Mouse (Mus musculus) heart, adult 11 months (tissue): Measurements from ENCODE around the gene Cpne4.

Source experiments
- DNase-seq: peaks from one replicate; pipeline ENCODE4 v3.0.0; 2022

The Cpne4 gene

DNA sequence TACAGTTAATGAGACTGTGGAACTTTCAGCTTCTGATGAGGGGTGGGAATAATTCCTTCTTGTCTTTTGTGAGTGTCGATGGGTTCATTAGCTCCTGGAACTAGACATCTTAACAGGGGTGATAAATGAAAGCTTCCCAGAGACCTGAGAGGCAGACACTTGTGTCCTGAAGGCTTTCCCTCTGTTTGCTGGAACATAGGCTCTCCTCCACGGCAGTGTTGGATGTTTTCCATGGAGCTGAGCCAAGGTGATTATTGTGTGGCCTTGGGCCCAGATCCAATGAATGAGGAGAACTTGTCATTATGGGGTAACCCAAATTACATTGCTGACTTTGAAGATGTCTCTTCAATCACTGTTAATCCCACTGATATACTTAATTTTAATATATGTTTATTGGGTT lies 146.1 kb downstream of the Cpne4 start:
- DNase-seq, result no peak

DNA sequence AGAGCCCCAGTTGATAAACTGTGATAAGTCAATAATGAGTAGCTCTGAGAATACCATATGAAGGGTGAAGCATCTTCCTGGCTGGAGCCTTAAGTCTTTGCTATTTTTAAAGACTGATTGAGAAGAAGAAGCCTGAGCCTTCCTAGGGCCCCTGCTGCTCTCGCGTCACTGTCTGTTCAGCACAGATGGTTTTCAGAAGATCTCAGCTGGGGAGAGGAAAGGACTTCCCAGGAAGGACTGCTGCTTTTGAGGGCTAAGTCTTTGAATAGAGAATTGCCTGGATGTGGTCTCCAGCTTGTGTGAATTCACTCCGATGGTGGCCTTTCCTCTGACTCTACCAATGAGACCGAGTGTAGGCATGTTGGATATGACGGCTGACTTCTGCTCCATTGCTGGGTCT lies 163.7 kb downstream of the Cpne4 start:
- DNase-seq, result no peak

DNA sequence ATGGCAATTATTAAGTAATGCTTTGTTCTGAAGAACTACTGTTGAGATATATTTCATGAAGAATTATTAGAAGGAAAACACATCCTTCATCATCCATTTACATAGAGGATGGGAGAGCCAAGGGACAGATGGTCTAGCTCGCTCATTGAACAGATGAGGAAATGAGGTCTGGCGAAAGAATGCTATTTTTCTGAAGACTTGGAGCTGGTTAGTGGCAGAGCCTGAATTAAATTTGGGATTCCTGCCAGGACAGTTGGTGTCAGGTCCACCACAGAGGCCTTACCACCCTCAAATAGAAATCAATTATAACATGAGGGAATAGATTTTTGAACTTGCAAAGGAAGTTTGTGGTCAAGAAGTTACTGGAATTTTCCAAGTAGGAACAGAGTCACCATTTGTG lies 178.2 kb downstream of the Cpne4 start:
- DNase-seq, result no peak

DNA sequence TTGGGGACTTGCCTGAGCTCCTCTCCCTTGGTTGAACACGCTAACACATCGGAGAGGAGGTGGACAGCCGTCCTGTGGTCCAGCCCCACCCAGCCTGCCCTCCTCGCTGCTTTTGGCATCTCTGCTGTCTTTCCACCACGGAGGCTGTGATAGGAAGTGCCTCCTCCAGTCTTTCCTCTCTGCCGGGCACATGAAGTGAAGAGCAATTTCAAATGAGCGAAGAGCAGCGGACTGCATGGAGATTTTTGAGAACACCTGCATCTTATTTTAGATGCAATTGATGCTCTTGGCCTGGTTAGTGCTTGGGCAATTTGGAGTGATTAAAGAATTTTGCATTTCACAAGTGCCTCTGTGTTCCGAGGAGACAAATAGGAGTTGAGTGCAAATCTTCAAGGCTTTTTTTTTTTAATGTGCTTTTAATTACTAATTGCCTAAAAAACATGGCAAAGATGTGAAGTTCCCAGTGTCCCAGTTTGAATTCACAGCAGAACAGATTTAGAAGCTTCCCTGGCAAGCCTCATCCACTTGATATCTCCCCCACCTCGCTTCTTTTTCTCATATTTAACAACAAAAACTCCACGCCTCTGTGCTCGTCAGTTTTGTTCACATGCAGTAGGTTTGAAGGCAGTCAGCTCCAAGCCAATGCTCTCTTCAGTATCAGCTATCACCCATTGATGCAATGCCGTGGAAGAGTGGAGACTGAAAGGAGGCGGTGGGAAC lies 195.7 kb downstream of the Cpne4 start:
- no peak for DNase-seq

DNA sequence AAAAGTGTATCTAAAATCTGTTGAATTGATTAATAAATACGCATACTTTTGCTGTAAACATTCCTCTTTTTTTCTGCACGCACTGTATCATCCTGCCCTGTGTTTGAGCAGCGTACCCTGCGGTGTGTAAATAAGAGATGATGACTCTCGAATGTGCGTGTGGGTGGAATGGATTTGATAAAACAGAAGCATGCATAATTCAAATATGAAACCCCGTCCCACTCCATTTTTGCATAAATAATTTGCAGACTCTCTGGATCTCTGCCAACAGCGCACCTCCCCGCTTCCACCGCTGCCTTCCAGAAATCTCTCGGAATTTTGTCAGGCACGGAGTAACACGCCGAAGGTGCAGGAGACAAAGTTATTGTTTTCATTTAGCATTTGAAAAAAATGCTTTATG lies 208.4 kb downstream of the Cpne4 start:
- DNase-seq, result no peak

DNA sequence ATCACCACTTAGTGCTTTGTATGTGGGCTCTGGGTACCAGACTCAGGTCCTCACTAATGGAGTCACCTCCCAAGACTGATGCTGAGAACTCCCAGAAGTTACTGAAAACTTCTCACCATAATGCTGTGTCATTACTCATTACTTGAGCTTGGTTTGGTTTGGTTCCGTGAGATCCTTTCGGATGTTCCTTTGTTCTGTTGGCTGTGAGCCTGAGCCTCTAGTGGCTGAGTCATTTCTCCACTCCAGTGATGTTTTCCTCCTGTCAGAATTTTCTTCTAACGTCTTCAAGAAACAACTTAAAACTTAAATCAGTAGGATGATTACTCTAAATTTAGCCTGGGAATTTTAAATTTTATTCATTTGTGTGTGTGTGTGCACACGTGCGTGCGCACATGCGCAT lies 212.9 kb downstream of the Cpne4 start:
- no peak for DNase-seq

DNA sequence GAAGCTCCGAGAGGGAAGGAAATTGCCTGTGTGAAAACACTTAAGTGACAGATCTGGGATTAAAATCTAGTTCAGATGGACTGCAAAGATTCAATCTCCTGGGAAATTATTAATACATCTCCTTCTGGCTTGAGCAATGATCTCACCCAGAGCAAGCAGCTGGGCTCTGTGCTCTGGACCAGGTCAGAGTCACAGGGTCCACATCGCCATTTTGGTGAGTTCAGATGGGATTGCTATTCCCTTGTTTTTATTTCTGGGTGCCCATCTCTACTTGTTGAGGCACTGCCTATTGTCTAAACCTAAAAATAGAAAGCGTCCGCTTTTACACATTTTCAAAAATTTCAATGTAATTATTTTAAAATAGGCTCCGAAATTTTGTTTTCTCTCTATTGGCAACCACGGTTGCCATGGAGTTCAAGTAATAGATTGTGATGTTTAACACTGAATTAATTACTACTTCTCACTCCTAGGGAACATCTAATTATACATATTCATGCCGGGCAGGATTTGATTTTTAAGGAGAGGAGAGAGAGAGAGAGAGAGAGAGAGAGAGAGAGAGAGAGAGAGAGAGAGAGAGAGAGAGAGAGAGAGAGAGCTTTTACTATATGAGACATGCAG lies 229.2 kb downstream of the Cpne4 start:
- DNase-seq, result no peak

DNA sequence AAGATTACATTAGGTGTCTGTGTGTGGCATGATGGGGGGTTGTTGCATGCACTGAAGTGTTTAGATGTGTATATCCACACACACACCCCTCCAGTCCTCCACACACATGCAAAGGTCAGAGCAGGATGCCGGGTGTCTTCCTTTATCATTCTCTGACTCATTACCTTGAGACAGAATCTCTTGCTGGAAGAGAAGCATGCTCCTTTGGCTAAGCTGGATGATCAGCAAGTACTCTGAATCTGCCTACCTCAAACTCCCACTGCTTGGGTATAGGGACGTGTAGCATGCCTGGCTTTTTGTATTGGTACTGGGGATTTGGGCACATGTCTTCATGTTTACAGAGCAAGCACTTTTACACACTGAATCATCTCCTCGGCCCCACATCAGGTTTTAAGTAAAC lies 230.0 kb downstream of the Cpne4 start:
- DNase-seq, result no peak

DNA sequence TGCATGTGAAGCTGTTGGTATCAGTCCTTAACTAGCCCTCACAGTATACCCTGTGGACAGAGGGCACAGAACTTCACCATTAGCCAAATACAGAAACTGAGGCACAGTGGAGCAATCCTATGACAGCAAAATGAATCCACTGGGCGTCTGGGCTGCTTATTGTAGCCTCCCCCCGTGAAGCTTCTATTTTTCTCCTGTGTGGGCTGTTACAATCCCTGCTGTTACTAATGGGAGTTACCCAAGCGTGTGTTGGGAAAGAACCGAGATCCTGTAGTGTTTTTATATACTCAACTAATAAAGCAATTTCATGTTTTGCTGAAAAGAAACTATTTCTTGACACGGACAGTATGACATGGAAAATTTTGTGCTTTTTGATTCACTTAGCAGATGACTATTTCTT lies 230.7 kb downstream of the Cpne4 start:
- DNase-seq, result no peak

DNA sequence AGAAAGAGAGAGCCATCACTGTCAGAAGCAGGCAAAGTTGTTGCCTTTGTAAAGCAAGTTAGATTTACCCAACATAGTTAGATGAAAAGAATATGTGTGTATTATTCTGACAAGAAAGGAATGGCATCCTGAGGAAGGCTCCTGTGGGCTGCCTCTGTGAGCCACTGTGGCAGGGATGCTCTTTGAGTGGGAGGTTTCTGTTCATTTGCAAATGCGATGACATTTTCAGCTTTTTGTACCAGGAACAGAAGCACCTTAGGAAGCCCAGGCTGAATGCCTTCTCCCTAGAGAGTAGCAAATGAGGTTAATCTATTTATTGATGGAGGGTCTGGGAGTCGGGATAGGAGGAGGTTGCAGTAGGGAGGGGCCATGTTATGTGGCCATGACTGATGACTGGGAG lies 249.5 kb downstream of the Cpne4 start:
- DNase-seq, result no peak

DNA sequence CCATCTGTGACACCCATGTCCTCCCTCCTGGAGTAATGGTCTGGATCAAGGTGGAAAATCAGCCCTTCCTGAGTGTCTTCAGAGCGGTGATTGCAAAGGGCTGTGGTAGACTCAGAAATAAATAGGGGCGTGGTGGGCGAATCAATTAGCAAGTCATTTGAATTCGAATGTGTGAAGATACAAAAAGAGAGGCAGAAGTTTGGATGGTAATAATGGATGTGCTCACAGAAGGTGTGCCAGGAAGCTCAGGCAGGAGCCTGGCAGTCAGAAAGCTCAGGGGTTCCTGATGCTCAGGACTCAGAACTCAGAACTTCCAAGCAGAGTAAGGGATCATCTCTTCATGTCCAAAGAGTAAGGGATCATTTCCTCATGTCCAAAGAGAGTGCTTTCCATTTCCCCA lies 257.7 kb downstream of the Cpne4 start:
- DNase-seq, result no peak

DNA sequence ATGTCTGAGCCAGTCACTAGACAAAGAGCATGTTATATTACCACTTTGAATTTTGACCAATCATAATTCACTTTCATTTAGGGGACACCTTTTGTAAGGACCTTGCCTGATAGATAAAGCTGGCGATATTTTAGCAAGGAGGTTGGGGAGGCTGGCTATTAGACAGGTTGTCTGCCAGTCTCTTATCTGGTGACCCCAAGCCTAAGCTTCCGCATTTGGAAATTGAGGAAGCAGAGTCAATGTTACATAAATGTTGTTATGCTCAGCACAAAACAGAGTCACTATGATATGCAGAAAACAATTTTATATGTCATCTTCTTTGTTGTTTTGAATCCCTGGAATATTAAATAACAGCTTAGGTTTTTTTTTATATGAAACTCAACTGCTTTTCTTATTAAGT lies 267.6 kb downstream of the Cpne4 start:
- no peak for DNase-seq

DNA sequence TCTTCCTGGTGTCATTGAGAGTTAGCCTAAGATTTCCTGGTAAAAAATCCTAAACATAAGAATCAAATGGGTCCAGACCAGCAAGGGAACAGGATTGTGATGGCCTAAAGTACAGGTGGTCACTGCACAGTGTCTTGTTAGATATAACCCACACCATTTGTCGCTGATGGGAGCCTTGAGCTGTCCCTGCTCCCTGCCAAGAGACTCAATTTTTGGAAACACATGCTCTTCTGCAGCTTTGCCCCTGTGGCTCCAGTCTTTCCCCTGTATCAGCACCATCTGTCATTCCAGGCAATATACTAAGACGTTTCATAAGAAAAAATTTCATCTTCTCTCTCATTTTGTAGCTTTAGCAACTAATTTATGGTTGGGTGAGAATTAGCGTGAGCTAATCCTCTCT lies 281.6 kb downstream of the Cpne4 start:
- DNase-seq, result no peak

DNA sequence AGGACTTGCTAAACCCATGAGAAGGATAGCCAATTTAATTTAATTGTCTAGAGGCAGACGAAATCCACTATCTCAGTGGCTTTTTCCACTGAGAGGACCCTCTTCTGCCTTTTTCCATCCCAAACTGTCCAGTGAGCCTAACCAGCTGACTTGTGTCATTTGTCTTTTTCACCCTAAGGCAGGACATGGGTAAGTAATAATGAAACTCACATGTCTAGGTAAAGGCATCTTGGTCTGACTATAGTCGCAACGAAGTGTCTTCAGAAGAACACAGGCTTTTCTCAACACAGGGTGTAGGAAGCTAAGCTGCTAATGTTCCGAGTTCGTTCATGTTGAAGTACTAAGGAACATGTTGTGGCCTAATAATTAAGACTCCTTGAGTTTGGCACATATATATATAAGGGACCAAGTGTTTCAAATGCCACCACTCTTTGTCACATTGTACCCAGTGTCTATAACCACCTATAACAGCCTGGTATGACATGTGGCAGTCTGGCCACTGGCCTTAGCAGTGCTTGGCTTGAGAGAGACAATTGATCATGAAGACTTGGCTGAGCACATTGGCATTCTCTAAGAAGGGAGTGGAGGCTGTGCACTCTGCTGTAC lies 286.0 kb downstream of the Cpne4 start:
- DNase-seq, result no peak

DNA sequence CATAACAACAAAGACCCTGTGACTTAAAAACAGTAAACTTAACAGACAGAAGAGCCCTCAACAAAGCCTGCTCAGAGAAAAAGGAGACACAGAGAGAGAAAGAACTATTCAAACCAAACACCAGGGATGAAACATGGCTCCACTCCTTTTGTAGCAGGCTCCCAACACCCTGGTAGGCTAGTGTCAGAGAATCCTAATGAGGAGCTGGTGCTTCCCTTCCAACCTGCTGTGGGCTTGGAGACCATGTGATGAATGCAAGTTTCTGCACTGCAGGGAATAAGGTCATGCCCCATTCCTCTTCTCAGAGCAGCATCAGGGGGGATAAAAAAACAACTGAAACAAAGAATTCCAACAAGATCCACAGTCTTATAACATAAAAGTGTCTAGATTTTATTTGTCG lies 290.8 kb downstream of the Cpne4 start:
- DNase-seq, result no peak

DNA sequence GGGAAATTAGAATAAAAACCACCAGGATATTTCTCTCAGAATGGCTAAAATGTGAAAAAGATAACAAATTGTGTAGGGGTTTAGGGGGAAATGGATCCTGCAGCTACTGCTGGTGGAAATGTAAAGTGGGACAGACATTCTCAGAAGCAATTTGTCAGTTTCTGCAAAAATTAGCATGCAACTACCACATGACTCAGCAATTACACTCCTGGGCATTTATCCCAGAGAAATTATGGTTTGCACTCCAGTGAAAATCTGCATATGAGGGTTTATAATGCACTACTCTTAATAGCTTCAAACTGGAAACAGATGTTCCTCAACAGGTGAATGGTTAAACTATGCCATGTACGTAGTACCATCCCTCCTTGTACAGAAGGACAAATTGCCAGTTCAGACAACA lies 294.2 kb downstream of the Cpne4 start:
- no peak for DNase-seq

DNA sequence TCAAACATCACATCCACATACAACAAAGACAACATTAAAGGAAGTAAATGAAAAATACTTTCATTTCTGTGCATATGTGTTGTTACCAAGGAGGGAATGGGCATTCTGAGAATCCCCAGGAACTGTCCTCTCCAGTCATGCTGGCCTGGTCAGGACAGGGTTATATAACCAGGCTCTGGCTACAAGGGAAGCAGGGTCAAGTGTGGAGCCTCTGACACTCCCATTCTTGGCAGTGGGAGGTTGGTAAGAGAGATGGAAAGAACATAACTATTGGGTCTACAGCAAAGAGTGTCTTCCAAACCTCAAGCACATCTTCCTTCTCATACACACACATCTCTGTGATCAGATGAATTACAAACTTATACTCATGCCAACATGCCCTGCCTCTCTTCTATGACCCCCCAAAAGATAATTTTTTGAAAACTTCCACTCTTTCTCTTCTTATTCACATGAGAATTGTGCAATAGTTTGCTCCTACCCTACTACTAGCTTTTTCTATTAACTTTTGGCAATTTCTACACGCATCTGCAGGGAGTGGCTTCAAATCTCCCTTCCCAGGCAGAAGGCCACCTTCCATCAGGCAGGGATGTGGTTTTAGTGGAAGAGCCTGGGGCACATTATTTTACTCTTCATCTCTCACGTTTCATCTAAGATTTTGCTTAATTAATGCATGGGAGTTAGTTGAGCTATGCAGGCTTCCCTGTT lies 298.3 kb downstream of the Cpne4 start:
- peak; percentile 93 for DNase-seq

DNA sequence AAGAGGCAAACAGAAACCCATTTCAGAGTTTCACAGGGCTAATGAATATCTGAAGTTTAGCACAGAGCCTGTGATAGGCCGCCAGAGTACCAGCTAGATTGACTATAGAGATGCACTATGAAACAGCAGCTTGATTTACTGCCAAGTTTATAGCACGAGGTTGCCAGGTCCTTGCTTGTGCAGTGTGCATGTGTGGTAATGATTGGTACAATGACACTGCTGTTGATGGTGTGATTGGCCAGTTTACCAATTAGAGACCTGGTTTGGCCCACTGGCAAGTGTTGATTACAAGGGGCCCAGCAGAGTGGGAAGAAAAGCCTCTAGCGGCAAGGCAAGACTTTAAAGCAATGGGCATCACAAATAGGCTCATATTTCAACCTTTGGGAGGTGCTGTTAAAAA lies 306.6 kb downstream of the Cpne4 start:
- no peak for DNase-seq

DNA sequence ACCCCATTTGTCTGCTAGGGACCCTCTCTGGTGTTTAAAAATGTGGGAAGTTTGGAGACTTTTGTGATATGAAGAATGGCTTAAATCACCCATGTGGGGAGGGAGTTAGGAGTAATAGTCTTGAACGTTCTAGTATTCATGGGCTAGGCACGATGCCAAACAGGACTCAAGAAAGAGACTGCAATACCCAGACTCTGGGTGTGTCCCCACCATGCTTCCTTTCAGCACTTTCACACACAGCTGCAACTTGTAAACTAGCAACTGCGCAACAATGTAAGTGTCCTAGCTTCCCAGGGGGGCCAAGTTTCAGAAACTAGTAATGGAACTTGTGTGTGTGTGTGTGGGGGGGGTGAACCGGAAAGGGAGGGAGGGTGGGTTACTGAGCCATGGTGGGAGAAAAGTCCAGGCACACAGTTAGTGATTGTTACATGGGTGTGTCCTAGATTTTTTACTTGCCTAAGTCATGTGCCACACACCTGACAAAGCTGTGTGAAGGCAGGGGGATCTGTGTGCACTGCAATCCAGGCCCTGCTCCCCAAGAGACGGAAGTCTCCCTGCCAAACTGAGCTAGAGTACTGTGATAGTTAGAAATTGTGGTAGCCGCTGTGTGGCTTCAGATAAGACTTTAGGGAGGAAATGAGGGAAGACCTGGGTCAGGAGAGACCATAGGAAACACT lies 307.3 kb downstream of the Cpne4 start:
- peak; percentile 97 for DNase-seq

DNA sequence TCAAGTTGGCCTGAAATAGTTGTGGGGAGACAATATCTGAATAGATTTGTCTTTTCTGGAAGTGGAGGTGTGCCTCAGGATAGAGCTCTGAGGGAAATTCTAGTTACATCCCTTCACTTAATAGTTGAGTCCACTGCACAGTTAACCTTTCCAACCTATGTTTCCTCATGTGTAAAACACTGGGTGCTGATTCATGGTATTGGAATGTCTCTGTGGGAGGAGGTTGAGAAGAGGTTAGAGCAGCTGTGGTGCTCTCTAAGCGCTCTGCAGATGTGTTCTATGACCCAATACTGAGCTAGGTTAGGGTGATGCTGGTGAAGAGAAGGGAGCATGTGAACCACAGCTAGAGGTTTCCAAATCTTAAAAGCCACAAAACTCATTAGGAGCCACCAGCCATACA lies 318.7 kb downstream of the Cpne4 start:
- no peak for DNase-seq

DNA sequence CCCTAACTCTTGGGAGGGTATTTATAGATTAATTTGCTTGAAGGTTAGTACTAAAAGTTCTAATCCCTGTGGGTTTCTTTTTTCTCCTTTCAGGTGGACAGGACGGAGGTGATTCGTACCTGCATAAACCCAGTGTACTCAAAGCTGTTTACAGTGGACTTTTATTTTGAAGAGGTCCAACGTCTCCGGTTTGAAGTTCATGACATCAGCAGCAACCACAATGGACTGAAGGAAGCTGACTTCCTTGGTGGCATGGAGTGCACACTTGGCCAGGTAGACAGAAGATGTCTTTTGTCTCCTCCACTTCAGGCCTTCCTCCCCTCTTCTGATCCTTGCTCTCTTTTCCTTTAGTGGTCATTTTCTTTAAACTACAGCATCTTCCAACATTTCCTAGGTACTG lies 325.5 kb downstream of the Cpne4 start:
- no peak for DNase-seq

DNA sequence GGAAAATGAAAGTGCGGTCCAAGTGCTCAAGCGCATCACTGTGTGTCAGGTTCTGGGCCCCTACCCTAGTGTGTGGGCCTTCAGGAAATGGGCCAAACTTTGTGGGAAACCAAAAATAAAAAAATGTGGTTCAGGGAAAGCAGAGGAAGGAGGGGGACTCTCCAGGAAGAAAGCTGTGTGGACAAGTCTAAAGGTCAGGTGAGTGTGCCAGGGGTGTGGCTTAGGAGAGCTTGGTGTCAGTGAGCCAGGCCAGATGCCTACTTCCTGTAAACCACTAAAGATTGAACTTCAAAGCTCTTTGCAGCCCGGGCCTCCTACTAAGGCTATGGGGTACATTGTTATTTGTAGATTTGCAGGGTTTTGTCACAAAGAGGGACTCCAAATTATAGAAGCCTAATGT lies 327.1 kb downstream of the Cpne4 start:
- DNase-seq, result no peak

DNA sequence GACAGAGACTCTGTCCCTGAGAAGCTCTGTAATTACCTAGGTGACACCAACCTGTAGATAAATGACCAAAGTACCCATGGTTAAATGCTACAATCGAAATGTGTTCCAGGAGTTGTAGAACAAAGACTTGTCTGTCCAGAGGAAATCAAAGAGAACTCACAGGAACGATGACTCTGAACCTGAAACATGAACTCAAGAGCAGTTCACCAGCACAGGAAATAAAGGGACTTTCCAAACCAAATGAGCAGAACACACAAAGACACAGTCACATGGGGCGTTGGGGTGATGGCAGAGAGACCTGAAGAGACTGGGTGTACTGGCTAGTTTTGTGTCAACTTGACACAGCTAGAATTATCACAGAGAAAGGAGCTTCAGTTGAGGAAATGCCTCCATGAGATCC lies 329.9 kb downstream of the Cpne4 start:
- DNase-seq, result peak; percentile 49

DNA sequence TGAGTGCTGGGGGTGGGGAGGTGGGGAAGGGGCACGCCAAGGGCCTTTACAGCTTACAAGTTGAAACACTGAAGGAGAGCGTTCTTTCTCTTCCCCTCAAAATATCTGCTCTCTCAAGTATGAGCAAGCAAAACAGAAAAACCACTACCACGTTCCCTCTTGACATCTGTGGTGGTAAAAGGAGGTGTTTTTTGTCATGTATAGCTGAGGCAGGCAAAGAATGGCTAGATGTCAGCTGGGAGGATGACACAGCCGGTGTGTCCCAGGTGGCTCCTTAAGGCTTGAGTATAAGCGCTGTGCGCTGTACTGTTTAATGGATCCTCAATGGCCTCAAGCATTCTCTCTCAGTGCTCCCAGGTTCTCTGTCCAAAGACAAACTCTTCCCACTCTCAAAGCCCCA lies 331.5 kb downstream of the Cpne4 start:
- peak; percentile 73 for DNase-seq
